In the genomic region with DNA sequence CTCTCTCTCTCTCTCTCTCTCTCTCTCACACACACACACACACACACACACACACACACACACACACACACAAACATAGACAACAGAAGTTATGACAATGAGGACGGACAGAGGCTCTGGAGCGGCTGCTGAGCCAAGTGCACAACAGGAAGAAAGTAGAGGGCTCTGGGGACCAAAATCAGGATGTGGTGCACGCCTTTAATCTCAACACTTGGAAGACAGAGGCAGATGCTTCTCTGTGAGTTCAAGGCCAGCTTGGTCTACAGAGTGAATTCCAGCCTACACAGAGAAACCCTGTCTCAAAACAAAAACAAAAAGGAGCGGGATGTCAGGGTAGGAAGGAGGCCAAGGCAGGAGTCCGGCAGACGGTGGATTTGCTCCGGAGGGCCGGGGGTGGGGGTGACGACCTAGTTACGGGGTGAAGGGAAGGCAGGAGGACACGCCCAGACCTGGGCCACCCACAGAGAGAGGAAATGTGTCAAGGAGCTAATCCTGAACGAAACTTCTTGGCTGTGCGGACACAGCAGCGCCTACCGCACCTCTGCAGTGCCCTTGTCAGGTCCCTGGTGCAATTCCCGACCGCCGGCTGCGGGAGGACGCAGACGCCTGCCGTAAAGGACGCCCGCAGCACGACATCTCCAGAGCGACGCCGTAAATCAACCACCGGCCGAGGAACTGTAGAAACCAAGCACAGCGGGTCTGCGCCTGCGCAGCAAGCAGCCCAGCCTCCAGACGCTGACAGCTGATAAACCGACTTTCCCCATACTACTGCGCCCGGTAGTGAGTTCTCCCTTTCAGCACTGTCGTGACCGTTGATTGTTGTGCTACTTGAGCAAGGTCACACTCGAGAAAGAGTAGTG, we compare ENCODE assay signal across 8 mouse cellular contexts. TPM values are rescaled to one million over a fixed set of nuclear protein-coding genes. Genes with fewer than 3 reads are reported as not detected.
DNase-seq lines count a peak whose midpoint lies in the region; ATAC-seq and TF ChIP-seq lines count a peak whose summit lies in the region.

Gene Ndufs5, minus strand, starts transcription at position 629 of the 860 bp plus-strand sequence.

- H3K27ac ChIP-seq in cortical plate, adult 2 months (ENCODE audit: insufficient read depth, low read length) = peak within 1 kb of the TSS; percentile 66

- peak; percentile 91 to 95 for DNase-seq in gastrocnemius, adult 8-10 months (ENCODE audit: low spot score in 2 of 2)
- DNase-seq in hindlimb bud, embryonic 11.5 days (ENCODE audit: extremely low spot score, low read depth, low spot score) = peak; percentile 90
- DNase-seq in left cerebral cortex, adult 8-10 months (ENCODE audit: low spot score in 2 of 2) = peak; percentile 90 to 93
- DNase-seq in right cerebral cortex, postnatal 10 days (ENCODE audit: low spot score in 2 of 2) = peak; percentile 97 to 99
- peak; percentile 97 for DNase-seq in urinary bladder, postnatal 25 days (ENCODE audit: low spot score)

- peaks cover 4% of the 10 kb centered on the region for H3K9me3 ChIP-seq in megakaryocyte, embryonic 14.5 days

- peak within 1 kb of the TSS; percentile 92 for H3K4me3 ChIP-seq in cortical plate, adult 2 months (ENCODE audit: insufficient read depth, low read length)
- peak within 1 kb of the TSS; percentile 99 for H3K4me3 ChIP-seq in megakaryocyte, embryonic 14.5 days (replicated peaks)

- 0 out of 2 replicates have a peak, but pooled peaks cover 2% of the 10 kb centered on the region for H3K4me1 ChIP-seq in cortical plate, adult 2 months (ENCODE audit: control insufficient read depth, insufficient read depth, low read length)
- H3K4me1 ChIP-seq in megakaryocyte, embryonic 14.5 days = peaks cover 23% of the 10 kb centered on the region

- ATAC-seq in activated CD4-positive, CD25-positive, alpha-beta regulatory T cell, adult 4 months = peak; percentile 96

- H3K27me3 ChIP-seq in megakaryocyte, embryonic 14.5 days (replicated peaks) = no peaks in the 10 kb centered on the region

- TF ChIP-seq CTCF in cortical plate, adult 2 months (IDR thresholded peaks at IDR 0.05; ENCODE audit: extremely low read depth, insufficient read depth, low read length) = no peak

- peaks cover 30% of the 10 kb centered on the region for H3K36me3 ChIP-seq in megakaryocyte, embryonic 14.5 days (replicated peaks; ENCODE audit: low read length)

- peak; percentile 92 for TF ChIP-seq POLR2A in cortical plate, adult 2 months (IDR thresholded peaks at IDR 0.05; ENCODE audit: extremely low read depth, insufficient read depth, low read length)

RNA-seq across cellular contexts. Expression of gene Ndufs5, which starts in this region (rescaled TPM):
- 100 to 1,000 TPM; 148 to 159 TPM for polyA plus RNA-seq in activated CD4-positive, CD25-positive, alpha-beta regulatory T cell, adult 4 months (2017; shearing (Covaris generic))
- 460 and 497 TPM in 2 replicates for polyA plus RNA-seq in cortical plate, adult 2 months (2012; rRNA removed)
- 100 to 1,000 TPM; 230 to 275 (median 261) TPM for total RNA-seq in gastrocnemius, adult 8-10 months (2022)
- 100 to 1,000 TPM; 156 to 202 (median 174) TPM for total RNA-seq in left cerebral cortex, adult 8-10 months (2022)
- polyA plus RNA-seq in megakaryocyte, embryonic 14.5 days (2012; ENCODE audit: insufficient read depth, low replicate concordance) = 4.2 and 79.5 TPM in 2 replicates

Comparison
In these comparisons a context has a peak if more than half of its experiments do, and no peak if none do; other contexts are left out.
1. Peak in every context shown above with its lines: DNase-seq, ATAC-seq, H3K4me3 ChIP-seq and H3K27ac ChIP-seq.